Mouse (Mus musculus) lung, postnatal 0 days (tissue): Measurements from ENCODE around the gene Ercc6l.

Experiments used
- CTCF ChIP-seq: IDR thresholded peaks from 2 replicates; pipeline ENCODE4 v1.5.1; 2016; ENCODE audit warnings: antibody characterized with exemption, mild to moderate bottlenecking
- EP300 ChIP-seq: IDR thresholded peaks from 2 replicates; pipeline ENCODE4 v1.6.1; 2016; ENCODE audit warnings: antibody characterized with exemption, mild to moderate bottlenecking, control low read depth

DNA sequence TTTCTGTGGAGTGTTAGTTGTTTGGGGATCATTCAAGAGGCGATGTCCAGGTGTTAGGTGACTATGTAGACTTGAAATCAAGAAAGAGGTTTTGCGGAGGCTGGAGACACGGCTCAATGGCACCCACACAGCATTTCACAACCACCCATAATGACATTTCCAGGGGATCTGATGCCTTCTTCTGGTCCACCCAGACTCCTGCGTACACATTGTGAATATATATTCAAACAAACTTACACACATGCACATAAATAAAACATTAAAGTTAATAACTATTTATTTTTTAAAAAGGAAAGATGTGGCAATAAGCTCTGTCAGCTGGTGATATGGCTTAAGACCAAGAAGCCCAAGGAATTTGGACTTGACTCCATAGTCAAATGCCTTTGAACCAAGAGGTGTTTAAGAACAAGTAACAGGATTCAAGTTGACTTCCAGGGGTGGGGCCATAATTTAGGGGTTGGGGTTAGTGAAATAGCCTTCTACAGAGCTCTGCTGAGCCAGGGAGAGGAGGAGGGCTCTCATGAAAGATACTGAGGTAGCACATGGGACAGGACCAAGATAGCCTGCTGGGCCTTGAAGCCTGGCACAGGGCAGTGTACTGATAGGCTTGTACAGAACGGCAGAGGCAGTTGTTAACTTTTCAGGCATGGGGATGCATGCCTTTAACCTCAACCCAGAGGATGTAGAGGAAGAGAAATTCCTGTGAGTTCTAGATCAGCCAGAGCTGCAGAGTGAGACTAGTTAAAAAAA, 18.8 kb upstream of the Ercc6l start:
- no peak for TF ChIP-seq CTCF
- 0 out of 2 replicates have a peak, but pooled peaks have one; percentile 36 for TF ChIP-seq EP300
